Mouse (Mus musculus): Measurements from ENCODE around the gene Hoxb8. TPM values are rescaled to one million over a fixed set of nuclear protein-coding genes. Genes with fewer than 3 reads are reported as not detected.

Hoxb8 gene
- total RNA-seq, 2 experiments from 2014 or later, result 0.98 to 1.3 TPM

DNA sequence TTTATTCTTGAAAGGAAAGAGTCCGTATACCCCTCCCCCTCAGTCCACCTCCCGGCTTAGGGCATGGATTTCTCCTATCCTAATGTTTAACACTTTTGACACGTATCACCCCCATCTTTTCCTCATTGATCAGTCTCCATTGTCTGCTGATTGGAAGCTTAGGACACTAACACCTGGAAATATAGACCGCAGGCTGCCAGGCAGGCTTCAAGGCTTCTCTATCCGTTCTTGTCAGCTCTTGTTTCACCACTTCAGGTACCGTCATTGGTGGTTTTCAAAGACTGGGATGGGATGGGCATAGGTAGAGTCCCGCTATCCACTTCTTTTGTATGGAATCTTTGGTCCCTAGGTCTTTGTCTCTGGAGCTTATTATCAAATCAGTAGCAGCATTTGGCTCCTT, 45.4 kb downstream of the Hoxb8 start:
- no peak for DNase-seq (ENCODE audit: low spot score in 2 of 2)

GRCm38 (mm10) chr11:96327750-96328149, 46.0 kb downstream of the Hoxb8 start:
- DNase-seq (ENCODE audit: low spot score in 2 of 2), result no peak

GRCm38 (mm10) chr11:96328605-96329004, 46.9 kb downstream of the Hoxb8 start:
- no peak for DNase-seq (ENCODE audit: low spot score in 2 of 2)

GRCm38 (mm10) chr11:96332105-96332504, 50.4 kb downstream of the Hoxb8 start:
- no peak for DNase-seq (ENCODE audit: low spot score in 2 of 2)

GRCm38 (mm10) chr11:96332618-96333032, 50.9 kb downstream of the Hoxb8 start:
- DNase-seq (ENCODE audit: low spot score in 2 of 2), result no peak

- DNase-seq (ENCODE audit: low spot score in 2 of 2), result no peak
Measured at GRCm38 (mm10) chr11:96333241-96334001, 51.7 kb downstream of the Hoxb8 start.

- DNase-seq (ENCODE audit: low spot score in 2 of 2), result no peak
Measured at GRCm38 (mm10) chr11:96334002-96334364, 52.3 kb downstream of the Hoxb8 start.

Small RNA genes within 50 kb of the gene (microRNA-seq; reads per million reads assigned to microRNA genes)
- gene Mir10a (1,663 reads per million, percentile 81 among the genes with 10 or more reads in this experiment), gene Mir196a-1 (4.4 reads per million, percentile 16 among the genes with 10 or more reads in this experiment)

Other genes starting within 250 kb of the Hoxb8 start
- gene Snf8, start 247.0 kb upstream of the Hoxb8 start, total RNA-seq (2021), result 10 to 100 TPM; 38.6 to 41.5 TPM
- gene Ube2z, start 216.5 kb upstream of the Hoxb8 start, total RNA-seq (2021), result 10 to 100 TPM; 41.2 to 42.3 TPM
- 100 to 1,000 TPM; 830 to 870 TPM for gene Atp5g1, start 206.2 kb upstream of the Hoxb8 start, total RNA-seq (2021)
- not detected for gene Calcoco2, start 169.9 kb upstream of the Hoxb8 start, total RNA-seq (2021)
- not detected for gene Ttll6, start 148.1 kb upstream of the Hoxb8 start, total RNA-seq (2021)
- gene Hoxb13, start 87.6 kb upstream of the Hoxb8 start, total RNA-seq (2021), result not detected
- gene Hoxb9, start 10.4 kb upstream of the Hoxb8 start, total RNA-seq (2021), result 1 to 10 TPM; 1.1 to 1.5 TPM
- 1 to 10 TPM; 1.8 to 2.1 TPM for gene Hoxb7, start 4.7 kb downstream of the Hoxb8 start, total RNA-seq (2021)
- gene Hoxb6, start 10.6 kb downstream of the Hoxb8 start, total RNA-seq (2021), result 1 to 10 TPM in 1 of 2 experiments, under 1 TPM in 1; 0.62 to 1.3 TPM
- gene Hoxb5, start 21.4 kb downstream of the Hoxb8 start, total RNA-seq (2021), result 1 to 10 TPM in 1 of 2 experiments, under 1 TPM in 1; 0.80 to 1.1 TPM
- under 1 TPM; 0.57 to 0.91 TPM for gene Hoxb4, start 36.4 kb downstream of the Hoxb8 start, total RNA-seq (2021)
- gene Hoxb3, start 41.4 kb downstream of the Hoxb8 start, total RNA-seq (2021), result 1 to 10 TPM; 1.0 to 1.3 TPM
- gene Hoxb2, start 68.6 kb downstream of the Hoxb8 start, total RNA-seq (2021), result under 1 TPM; 0.44 to 0.93 TPM
- not detected for gene Hoxb1, start 83.8 kb downstream of the Hoxb8 start, total RNA-seq (2021)
- under 1 TPM in 1 of 2 experiments, not detected in 1; 0.39 TPM for gene Skap1, start 182.7 kb downstream of the Hoxb8 start, total RNA-seq (2021)